Mouse (Mus musculus) midbrain, embryonic 16.5 days (tissue): ENCODE data around the gene B4galt1. TPM values are rescaled to one million over a fixed set of nuclear protein-coding genes. Genes with fewer than 3 reads are reported as not detected.

Experiments used
- ATAC-seq: fragments of 200-750 bp; cut with Nextera tagmentation; 2 replicates; pipeline ENCODE4 v1.8.0; 2017; ENCODE audit warnings: moderate TSS enrichment
- H3K27ac ChIP-seq: fragments of 300-500 bp; sonication (generic); 2 replicates; pipeline ENCODE4 v1.5.1; 2014; ENCODE audit warnings: mild to moderate bottlenecking, low read length, mixed read lengths
- H3K27me3 ChIP-seq: fragments of 300-500 bp; sonication (generic); 2 replicates; pipeline ENCODE4 v1.6.1; 2014; ENCODE audit warnings: low read depth, low read length, mixed read lengths; ENCODE audit not compliant: control insufficient read depth, insufficient read depth
- H3K36me3 ChIP-seq: fragments of 300-500 bp; sonication (generic); 2 replicates; pipeline ENCODE4 v1.6.1; 2014; ENCODE audit warnings: mild to moderate bottlenecking, low read length, moderate library complexity, mixed read lengths; ENCODE audit not compliant: control insufficient read depth, insufficient read depth
- H3K4me1 ChIP-seq: fragments of 300-500 bp; sonication (generic); 2 replicates; pipeline ENCODE4 v1.6.1; 2014; ENCODE audit warnings: mild to moderate bottlenecking, low read length, mixed read lengths; ENCODE audit not compliant: control insufficient read depth, insufficient read depth
- H3K4me2 ChIP-seq: fragments of 300-500 bp; sonication (generic); 2 replicates; pipeline ENCODE4 v1.6.1; 2014; ENCODE audit warnings: mild to moderate bottlenecking, low read length, mixed read lengths
- H3K4me3 ChIP-seq: fragments of 300-500 bp; sonication (generic); 2 replicates; pipeline ENCODE4 v1.5.1; 2014; ENCODE audit warnings: low read depth, mild to moderate bottlenecking, low read length, moderate library complexity, mixed read lengths
- H3K9ac ChIP-seq: fragments of 300-500 bp; sonication (generic); 2 replicates; pipeline ENCODE4 v1.6.1; 2014; ENCODE audit warnings: low read depth, low read length, mixed read lengths
- H3K9me3 ChIP-seq: fragments of 300-500 bp; sonication (generic); replicated peaks from 2 replicates; pipeline ENCODE4 v1.6.1; 2014; ENCODE audit warnings: mild to moderate bottlenecking, low read length, mixed read lengths; ENCODE audit not compliant: control insufficient read depth, poor library complexity, severe bottlenecking
- WGBS: fragments of 180-500 bp; shearing (Covaris S2); extraction: QIAGEN DNeasy Blood & Tissue Kit; methylation state at CpG from one replicate; pipeline ENCODE4 v1.1.7; 2014; 5-methylcytosine and 5-hydroxymethylcytosine counted together
- polyA plus RNA-seq: library from polyadenylated mRNA; unstranded; fragments of >200 nt; fragmentation: Nextera tagmentation; extraction: Ambion mirVana; gene quantifications from 2 replicates; pipeline ENCODE4 v1.2.1, GENCODE M21; 2015

B4galt1 gene
- polyA plus RNA-seq, 1 experiment from 2014 or later, result 5.8 TPM

DNA sequence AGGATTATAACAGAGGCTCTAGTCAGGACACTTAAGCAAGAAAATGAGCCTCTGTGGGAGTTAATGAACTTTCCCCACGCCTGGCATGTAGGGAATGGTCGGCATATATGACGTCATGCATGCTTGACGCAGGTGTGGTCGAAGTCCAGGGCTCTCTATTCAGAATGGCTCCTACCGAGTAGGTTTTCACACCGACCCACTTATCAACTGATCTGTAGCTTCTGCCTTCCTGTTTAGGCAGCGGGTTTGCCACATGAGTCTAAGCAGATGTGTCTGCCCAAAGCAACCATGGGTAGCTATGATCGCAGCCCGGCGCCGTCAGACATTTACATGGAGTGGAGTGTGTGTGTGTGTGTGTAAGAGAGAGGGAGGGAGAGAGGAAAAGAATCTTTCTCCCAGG lies 14.6 kb downstream of the B4galt1 start:
- no peak overlapping the region for H3K9ac ChIP-seq
- no peak overlapping the region for H3K4me3 ChIP-seq
- H3K27ac ChIP-seq, result no peak overlapping the region
- 94% methylated on average over 12 of the region's 12 CpGs for WGBS
- H3K36me3 ChIP-seq, result no peaks in the 10 kb centered on the region; the same call in 1 of the 2 replicates
- ATAC-seq, result no peak
- no peaks in the 10 kb centered on the region for H3K9me3 ChIP-seq
- no peaks in the 10 kb centered on the region for H3K27me3 ChIP-seq
- H3K4me2 ChIP-seq, result no peak overlapping the region
- no peaks in the 10 kb centered on the region for H3K4me1 ChIP-seq

DNA sequence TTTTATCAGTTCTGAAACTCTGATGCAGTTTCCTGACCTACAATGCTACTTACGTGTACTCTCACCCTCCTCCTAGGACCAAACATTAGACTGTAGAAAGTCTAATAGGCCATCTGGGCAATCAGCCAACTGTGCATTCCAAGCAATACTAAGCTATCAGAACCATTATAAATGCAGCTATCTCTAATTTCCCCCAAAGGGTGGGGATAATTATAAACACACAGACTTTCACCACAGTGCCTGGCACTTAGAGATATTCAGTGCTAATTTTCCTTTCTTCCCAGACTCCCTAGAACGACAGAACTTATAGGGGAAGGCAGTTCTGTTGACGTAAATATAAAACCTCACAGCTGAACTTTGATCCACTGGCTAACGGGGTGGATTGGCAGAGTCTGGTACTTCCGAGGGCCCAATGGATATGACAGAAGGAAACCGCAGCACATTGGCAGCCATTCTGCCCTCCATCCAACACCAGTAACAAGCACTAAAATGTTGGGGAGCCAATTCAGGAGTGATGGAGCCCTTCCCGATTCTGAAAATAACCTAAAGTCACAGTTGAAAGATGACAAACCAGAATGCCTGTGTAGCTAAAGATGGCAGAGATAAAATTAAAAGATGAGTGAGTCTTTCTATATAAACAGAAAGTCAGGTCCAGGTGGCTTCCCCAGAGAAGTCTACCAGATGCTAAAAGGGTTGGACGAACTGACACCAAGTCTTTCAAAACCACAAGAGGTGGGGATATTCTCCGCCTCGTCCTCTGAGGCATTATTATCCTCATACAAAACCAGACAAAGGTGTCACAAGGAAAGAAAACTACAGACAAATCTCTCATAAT lies 16.1 kb downstream of the B4galt1 start:
- WGBS, result 63% methylated on average over 10 of the region's 10 CpGs

DNA sequence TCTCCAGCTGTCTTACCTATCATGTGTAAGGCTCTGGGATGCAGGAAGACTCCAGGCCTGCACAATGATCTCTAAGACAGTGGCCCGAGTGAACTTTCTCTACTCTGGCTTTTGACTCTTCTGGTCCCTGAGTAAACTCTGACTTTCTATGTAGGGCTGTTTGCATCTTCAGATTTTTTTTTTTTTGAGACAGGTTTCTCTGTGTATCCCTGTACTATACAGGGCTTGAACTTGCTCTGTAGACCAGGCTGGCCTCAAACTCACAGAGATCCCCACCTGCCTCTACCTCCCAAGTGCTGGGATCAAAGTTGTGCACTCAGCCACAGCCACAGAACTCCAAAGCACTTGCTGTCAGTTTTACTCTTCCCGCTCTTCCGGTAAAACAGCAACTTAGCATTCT lies 16.8 kb downstream of the B4galt1 start:
- ATAC-seq, result no peak
- Histone ChIP-seq H3K4me3 (no peak overlapping the region), H3K9me3 (no peaks in the 10 kb centered on the region), H3K27ac (no peak overlapping the region), H3K27me3 (no peaks in the 10 kb centered on the region), H3K36me3 (no peaks in the 10 kb centered on the region; the same call in 1 of the 2 replicates), H3K9ac (no peak overlapping the region), H3K4me1 (no peaks in the 10 kb centered on the region), H3K4me2 (no peak overlapping the region)
- 86% methylated on average over 3 of the region's 3 CpGs for WGBS

More for the DNA sequence above, 16.1 kb downstream of the B4galt1 start:
- no peak overlapping the region for H3K27ac ChIP-seq
- no peaks in the 10 kb centered on the region for H3K4me1 ChIP-seq
- H3K4me3 ChIP-seq, result no peak overlapping the region
- no peak overlapping the region for H3K4me2 ChIP-seq
- no peaks in the 10 kb centered on the region for H3K27me3 ChIP-seq
- H3K36me3 ChIP-seq, result no peaks in the 10 kb centered on the region; the same call in 1 of the 2 replicates
- no peaks in the 10 kb centered on the region for H3K9me3 ChIP-seq
- no peak for ATAC-seq
- H3K9ac ChIP-seq, result no peak overlapping the region

DNA sequence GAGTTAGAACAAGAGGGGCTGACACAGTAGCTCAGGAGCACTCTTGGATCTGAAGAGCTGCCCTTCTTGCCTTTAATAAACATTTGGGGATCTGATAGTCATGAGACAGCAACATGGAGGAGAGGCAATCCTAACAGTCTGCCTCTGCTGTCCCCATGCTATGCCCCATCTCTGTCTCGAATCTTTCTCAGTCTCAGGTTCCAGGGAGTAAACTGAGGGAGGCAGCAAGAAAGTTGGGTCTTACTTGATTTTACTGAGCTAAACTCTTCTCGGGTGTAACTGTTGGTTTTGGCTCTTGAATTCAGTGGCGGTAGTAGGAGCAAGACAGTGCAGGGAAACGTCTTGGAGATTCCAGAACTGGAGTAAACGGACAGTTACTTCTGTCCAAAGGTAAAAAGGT lies 18.9 kb downstream of the B4galt1 start:
- Histone ChIP-seq H3K36me3 (no peaks in the 10 kb centered on the region; the same call in 1 of the 2 replicates), H3K4me3 (no peak overlapping the region), H3K9me3 (no peaks in the 10 kb centered on the region), H3K4me2 (no peak overlapping the region), H3K9ac (no peak overlapping the region), H3K27ac (no peak overlapping the region), H3K4me1 (no peaks in the 10 kb centered on the region), H3K27me3 (no peaks in the 10 kb centered on the region)
- 93% methylated on average over 5 of the region's 5 CpGs for WGBS
- no peak for ATAC-seq

GRCm38 (mm10) chr4:40834232-40834786 lies 19.5 kb downstream of the B4galt1 start:
- 78% methylated on average over 4 of the region's 4 CpGs for WGBS

GRCm38 (mm10) chr4:40833381-40834231 lies 20.2 kb downstream of the B4galt1 start:
- no peak for ATAC-seq
- Histone ChIP-seq H3K4me3 (no peak overlapping the region), H3K4me1 (no peaks in the 10 kb centered on the region), H3K9ac (no peak overlapping the region), H3K4me2 (no peak overlapping the region), H3K27me3 (no peaks in the 10 kb centered on the region), H3K9me3 (no peaks in the 10 kb centered on the region), H3K27ac (no peak overlapping the region), H3K36me3 (no peaks in the 10 kb centered on the region)
- 93% methylated on average over 9 of the region's 9 CpGs for WGBS

More at GRCm38 (mm10) chr4:40834232-40834786, 19.5 kb downstream of the B4galt1 start:
- Histone ChIP-seq H3K27ac (no peak overlapping the region), H3K27me3 (no peaks in the 10 kb centered on the region), H3K9ac (no peak overlapping the region), H3K4me1 (no peaks in the 10 kb centered on the region), H3K9me3 (no peaks in the 10 kb centered on the region), H3K4me2 (no peak overlapping the region), H3K4me3 (no peak overlapping the region), H3K36me3 (no peaks in the 10 kb centered on the region)
- no peak for ATAC-seq

DNA sequence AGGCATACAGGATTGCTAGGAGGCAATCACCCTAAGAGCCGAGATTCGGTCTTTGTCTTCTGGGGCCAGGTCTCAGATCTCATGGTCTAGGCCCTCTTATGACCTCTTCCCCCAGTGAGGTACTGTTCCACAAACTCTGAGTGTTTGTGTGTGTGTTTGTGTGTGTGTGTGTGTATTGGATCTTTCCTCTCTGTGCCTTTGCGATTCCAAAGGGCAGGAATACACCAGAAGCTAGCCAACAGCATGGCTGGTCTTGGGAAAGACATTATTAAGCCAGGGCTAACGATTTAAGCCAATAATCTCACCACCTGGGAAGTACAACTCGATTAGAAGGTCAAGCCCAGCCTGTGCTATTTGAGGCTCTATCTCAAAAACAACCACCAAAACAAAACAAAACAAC lies 23.3 kb downstream of the B4galt1 start:
- Histone ChIP-seq H3K36me3 (no peaks in the 10 kb centered on the region), H3K9ac (no peak overlapping the region), H3K27ac (no peak overlapping the region), H3K27me3 (no peaks in the 10 kb centered on the region), H3K4me3 (no peak overlapping the region), H3K4me1 (no peaks in the 10 kb centered on the region), H3K9me3 (no peaks in the 10 kb centered on the region), H3K4me2 (no peak overlapping the region)
- 79% methylated on average over 5 of the region's 5 CpGs for WGBS
- ATAC-seq, result no peak

DNA sequence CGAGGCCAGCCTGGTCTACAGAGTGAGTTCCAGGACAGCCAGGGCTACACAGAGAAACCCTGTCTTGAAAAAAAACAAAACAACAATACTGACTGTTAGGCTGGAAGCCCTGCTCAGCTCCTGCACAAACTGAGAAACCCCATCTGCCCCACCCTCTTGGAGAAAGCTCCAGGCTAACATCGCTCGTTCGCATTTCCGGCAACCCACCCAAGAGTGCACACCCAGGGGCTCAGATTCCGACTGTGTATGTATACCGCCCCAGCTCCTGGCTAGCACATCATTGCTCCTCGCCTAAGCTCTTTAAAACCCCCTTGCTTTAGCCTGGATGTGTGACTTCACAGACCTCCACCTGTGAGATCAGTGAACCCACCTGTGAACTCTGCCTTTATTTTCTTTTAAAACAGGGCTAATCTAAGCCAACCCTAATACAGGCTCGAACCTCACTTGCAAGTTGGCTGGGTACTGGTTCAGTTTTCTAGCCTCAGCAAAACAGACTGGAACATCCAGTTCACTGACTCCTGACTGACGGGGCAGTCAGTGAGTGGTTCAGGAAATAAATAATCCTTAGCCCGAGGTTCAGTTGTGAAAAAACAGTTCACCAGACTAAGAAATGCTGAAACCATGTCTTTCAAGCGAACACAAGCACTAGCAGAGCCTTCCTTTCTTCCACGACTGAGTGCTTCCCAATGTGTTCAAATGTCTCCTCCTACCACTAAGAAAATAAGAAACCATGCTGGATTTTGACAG lies 24.0 kb downstream of the B4galt1 start:
- Histone ChIP-seq H3K4me1 (no peaks in the 10 kb centered on the region), H3K9me3 (no peaks in the 10 kb centered on the region), H3K4me3 (no peak overlapping the region), H3K9ac (no peak overlapping the region), H3K36me3 (no peaks in the 10 kb centered on the region), H3K4me2 (no peak overlapping the region), H3K27ac (no peak overlapping the region), H3K27me3 (no peaks in the 10 kb centered on the region)
- no peak for ATAC-seq
- 82% methylated on average over 13 of the region's 13 CpGs for WGBS
